Mouse (Mus musculus): Measurements from ENCODE around the gene Alyref. TPM values are rescaled to one million over a fixed set of nuclear protein-coding genes. Genes with fewer than 3 reads are reported as not detected.

Alyref gene
- polyA plus RNA-seq, 1 experiment from 2014 or later = 358 TPM

- no peaks in the 10 kb centered on the region for H3K9me3 ChIP-seq
- WGBS = 91% methylated on average over 3 of the region's 3 CpGs
- peaks cover 31% of the 10 kb centered on the region for H3K4me1 ChIP-seq (replicated peaks)
- H3K27ac ChIP-seq = no peak overlapping the region
- peak overlapping the region; percentile 23; the same call in 1 of the 2 replicates for H3K9ac ChIP-seq (replicated peaks)
- H3K36me3 ChIP-seq = peaks cover 38% of the 10 kb centered on the region
- ATAC-seq = no peak
- H3K27me3 ChIP-seq = no peaks in the 10 kb centered on the region
- H3K4me2 ChIP-seq (replicated peaks) = no peak overlapping the region
- H3K4me3 ChIP-seq (replicated peaks) = no peak overlapping the region
Measured at GRCm38 (mm10) chr11:120545964-120546363, 52.2 kb downstream of the Alyref start.

- Histone ChIP-seq H3K36me3 (peaks cover 38% of the 10 kb centered on the region), H3K9ac (replicated peaks) (no peak overlapping the region), H3K4me3 (replicated peaks) (no peak overlapping the region), H3K9me3 (no peaks in the 10 kb centered on the region), H3K27me3 (no peaks in the 10 kb centered on the region), H3K27ac (no peak overlapping the region), H3K4me1 (replicated peaks) (peaks cover 26% of the 10 kb centered on the region), H3K4me2 (replicated peaks) (no peak overlapping the region)
- 86% methylated on average over 6 of the region's 6 CpGs for WGBS
- no peak for ATAC-seq
Measured at GRCm38 (mm10) chr11:120542376-120542775, 55.8 kb downstream of the Alyref start.

Small RNAs within 50 kb of the gene (microRNA-seq; reads per million reads assigned to microRNA genes)
- 1.4 reads per million for gene Mir6936

Other genes with a start within 250 kb of the Alyref start
- gene Actg1, start 249.8 kb downstream of the Alyref start, polyA plus RNA-seq (2015; fragmentation: Nextera tagmentation; extraction: Ambion mirVana) = 3,928 and 4,113 TPM in 2 replicates
- 1.9 and 2.2 TPM in 2 replicates for gene Fscn2, start 236.8 kb downstream of the Alyref start, polyA plus RNA-seq (2015; fragmentation: Nextera tagmentation; extraction: Ambion mirVana)
- 80.9 and 81.1 TPM in 2 replicates for gene Faap100, start 219.6 kb downstream of the Alyref start, polyA plus RNA-seq (2015; fragmentation: Nextera tagmentation; extraction: Ambion mirVana)
- 35.0 and 38.1 TPM in 2 replicates for gene Nploc4, start 160.7 kb downstream of the Alyref start, polyA plus RNA-seq (2015; fragmentation: Nextera tagmentation; extraction: Ambion mirVana)
- gene Tspan10, start 155.7 kb downstream of the Alyref start, polyA plus RNA-seq (2015; fragmentation: Nextera tagmentation; extraction: Ambion mirVana) = not detected in 2 replicates
- 0.19 and 0.30 TPM in 2 replicates for gene Pde6g, start 144.9 kb downstream of the Alyref start, polyA plus RNA-seq (2015; fragmentation: Nextera tagmentation; extraction: Ambion mirVana)
- 10.6 and 12.5 TPM in 2 replicates for gene Oxld1, start 140.3 kb downstream of the Alyref start, polyA plus RNA-seq (2015; fragmentation: Nextera tagmentation; extraction: Ambion mirVana)
- gene Ccdc137, start 140.2 kb downstream of the Alyref start, polyA plus RNA-seq (2015; fragmentation: Nextera tagmentation; extraction: Ambion mirVana) = 26.1 and 28.7 TPM in 2 replicates
- 64.7 and 67.8 TPM in 2 replicates for gene Arl16, start 130.8 kb downstream of the Alyref start, polyA plus RNA-seq (2015; fragmentation: Nextera tagmentation; extraction: Ambion mirVana)
- gene Mrpl12, start 113.8 kb downstream of the Alyref start, polyA plus RNA-seq (2015; fragmentation: Nextera tagmentation; extraction: Ambion mirVana) = 111 and 113 TPM in 2 replicates
- 28.2 and 29.2 TPM in 2 replicates for gene Slc25a10, start 106.5 kb downstream of the Alyref start, polyA plus RNA-seq (2015; fragmentation: Nextera tagmentation; extraction: Ambion mirVana)
- 0.20 and 0.32 TPM in 2 replicates for gene Gcgr, start 67.7 kb downstream of the Alyref start, polyA plus RNA-seq (2015; fragmentation: Nextera tagmentation; extraction: Ambion mirVana)
- 240 and 242 TPM in 2 replicates for gene Mcrip1, start 48.6 kb downstream of the Alyref start, polyA plus RNA-seq (2015; fragmentation: Nextera tagmentation; extraction: Ambion mirVana)
- gene Ppp1r27, start 47.2 kb downstream of the Alyref start, polyA plus RNA-seq (2015; fragmentation: Nextera tagmentation; extraction: Ambion mirVana) = not detected in 2 replicates
- gene P4hb, start 25.1 kb downstream of the Alyref start, polyA plus RNA-seq (2015; fragmentation: Nextera tagmentation; extraction: Ambion mirVana) = 279 and 297 TPM in 2 replicates
- gene Arhgdia, start 16.7 kb downstream of the Alyref start, polyA plus RNA-seq (2015; fragmentation: Nextera tagmentation; extraction: Ambion mirVana) = 452 and 461 TPM in 2 replicates
- gene Anapc11, start 56 bp upstream of the Alyref start, polyA plus RNA-seq (2015; fragmentation: Nextera tagmentation; extraction: Ambion mirVana) = 180 and 183 TPM in 2 replicates
- gene Npb, start 10.1 kb upstream of the Alyref start, polyA plus RNA-seq (2015; fragmentation: Nextera tagmentation; extraction: Ambion mirVana) = 0.54 and 0.95 TPM in 2 replicates
- 167 TPM in 2 replicates for gene Pcyt2, start 19.6 kb upstream of the Alyref start, polyA plus RNA-seq (2015; fragmentation: Nextera tagmentation; extraction: Ambion mirVana)
- gene Sirt7, start 26.9 kb upstream of the Alyref start, polyA plus RNA-seq (2015; fragmentation: Nextera tagmentation; extraction: Ambion mirVana) = 42.7 and 51.3 TPM in 2 replicates
- 24.4 and 31.2 TPM in 2 replicates for gene Mafg, start 35.2 kb upstream of the Alyref start, polyA plus RNA-seq (2015; fragmentation: Nextera tagmentation; extraction: Ambion mirVana)
- gene Pycr1, start 45.4 kb upstream of the Alyref start, polyA plus RNA-seq (2015; fragmentation: Nextera tagmentation; extraction: Ambion mirVana) = 23.2 and 25.0 TPM in 2 replicates
- 0.78 and 0.84 TPM in 2 replicates for gene Myadml2, start 49.8 kb upstream of the Alyref start, polyA plus RNA-seq (2015; fragmentation: Nextera tagmentation; extraction: Ambion mirVana)
- 0.46 and 0.65 TPM in 2 replicates for gene Notum, start 62.8 kb upstream of the Alyref start, polyA plus RNA-seq (2015; fragmentation: Nextera tagmentation; extraction: Ambion mirVana)
- 149 and 154 TPM in 2 replicates for gene Aspscr1, start 74.6 kb upstream of the Alyref start, polyA plus RNA-seq (2015; fragmentation: Nextera tagmentation; extraction: Ambion mirVana)
- gene Cenpx, start 115.4 kb upstream of the Alyref start, polyA plus RNA-seq (2015; fragmentation: Nextera tagmentation; extraction: Ambion mirVana) = 99.9 and 112 TPM in 2 replicates
- 60.6 and 71.8 TPM in 2 replicates for gene Lrrc45, start 115.6 kb upstream of the Alyref start, polyA plus RNA-seq (2015; fragmentation: Nextera tagmentation; extraction: Ambion mirVana)
- 206 and 218 TPM in 2 replicates for gene Rac3, start 123.1 kb upstream of the Alyref start, polyA plus RNA-seq (2015; fragmentation: Nextera tagmentation; extraction: Ambion mirVana)
- 6.5 and 7.3 TPM in 2 replicates for gene Dcxr, start 128.9 kb upstream of the Alyref start, polyA plus RNA-seq (2015; fragmentation: Nextera tagmentation; extraction: Ambion mirVana)
- gene Cbr2, start 133.7 kb upstream of the Alyref start, polyA plus RNA-seq (2015; fragmentation: Nextera tagmentation; extraction: Ambion mirVana) = 0.32 and 0.38 TPM in 2 replicates
- gene Hmga1b, start 164.4 kb upstream of the Alyref start, polyA plus RNA-seq (2015; fragmentation: Nextera tagmentation; extraction: Ambion mirVana) = 2.7 and 3.1 TPM in 2 replicates
- 84.6 TPM in 2 replicates for gene Rfng, start 185.8 kb upstream of the Alyref start, polyA plus RNA-seq (2015; fragmentation: Nextera tagmentation; extraction: Ambion mirVana)
- 268 and 273 TPM in 2 replicates for gene Gps1, start 185.9 kb upstream of the Alyref start, polyA plus RNA-seq (2015; fragmentation: Nextera tagmentation; extraction: Ambion mirVana)
- gene Dus1l, start 198.0 kb upstream of the Alyref start, polyA plus RNA-seq (2015; fragmentation: Nextera tagmentation; extraction: Ambion mirVana) = 51.4 and 55.7 TPM in 2 replicates
- 83.6 and 89.2 TPM in 2 replicates for gene Fasn, start 226.2 kb upstream of the Alyref start, polyA plus RNA-seq (2015; fragmentation: Nextera tagmentation; extraction: Ambion mirVana)